Mouse (Mus musculus): ENCODE measurements around the gene Ankrd23.

DNA sequence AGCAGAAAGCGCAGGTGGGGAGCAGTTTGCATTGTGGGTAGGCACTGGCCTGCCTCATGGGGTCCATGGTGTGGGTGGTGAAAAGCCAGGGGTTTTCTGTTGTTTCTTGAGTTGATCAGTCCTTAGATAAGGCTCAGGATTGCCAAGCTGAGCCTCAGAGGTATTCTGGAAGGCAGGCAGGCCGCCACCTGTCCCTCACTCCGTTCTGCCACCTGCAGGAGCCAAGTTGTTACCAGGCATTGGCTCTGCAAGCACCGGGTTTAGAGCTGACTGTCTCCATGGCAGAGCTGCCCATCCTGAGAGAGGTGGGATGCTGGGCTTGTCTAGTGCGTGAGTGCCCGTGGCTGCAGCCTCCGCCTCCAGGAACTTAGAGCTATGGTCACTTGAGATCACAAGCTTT lies 14.5 kb downstream of the Ankrd23 start:
- TF ChIP-seq CTCF (IDR thresholded peaks at IDR 0.05) = no peak
- no peak for TF ChIP-seq POLR2A (IDR thresholded peaks at IDR 0.05; ENCODE audit: insufficient read depth, low read depth, low read length)
- no peak for TF ChIP-seq EP300 (IDR thresholded peaks at IDR 0.05; ENCODE audit: insufficient read depth, low read depth, low read length)
